ENCODE assay signal across 9 mouse cellular contexts in the genomic region with DNA sequence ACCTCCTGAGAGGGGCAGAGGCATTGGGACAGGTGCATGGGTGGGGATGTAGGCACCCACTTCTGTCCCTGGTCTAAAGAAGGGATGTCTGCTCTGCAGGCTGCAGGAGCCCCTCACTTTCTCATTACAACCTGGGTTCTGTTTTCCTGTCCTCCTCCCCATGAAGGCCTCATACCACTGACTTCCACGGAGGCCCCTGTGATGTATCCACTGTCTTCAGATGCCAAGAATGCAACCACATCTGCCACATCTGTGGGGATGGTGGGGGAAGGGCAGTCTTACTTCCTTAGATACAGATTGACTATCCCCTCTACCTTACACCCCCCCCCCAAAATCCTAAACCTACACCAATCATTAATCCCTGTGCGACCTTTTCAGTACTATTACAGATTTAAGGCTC. TPM values are rescaled to one million over a fixed set of nuclear protein-coding genes. Genes with fewer than 3 reads are reported as not detected.
DNase-seq lines count a peak whose midpoint lies in the region; ATAC-seq and TF ChIP-seq lines count a peak whose summit lies in the region.
"Had no signal": no experiment of that assay in that cellular context is flagged by ENCODE, and none has a peak within 500 bp of the region (broad histone marks: within the 10 kb centered on the region; RNA-seq: fewer than 3 reads in every experiment).

No protein-coding gene starts in this region.

- H3K4me3 ChIP-seq in erythroblast, embryonic 14.5 days (replicated peaks) = peak overlapping the region; percentile 1
- 0 out of 2 replicates have a peak overlapping the region, but pooled peaks have one; percentile 90 for H3K4me3 ChIP-seq in stomach, embryonic 14.5 days (ENCODE audit: low read depth, low read length)
- H3K4me3 ChIP-seq in stomach, postnatal 0 days (ENCODE audit: low read depth, low read length) = no peak overlapping the region
- H3K4me3 ChIP-seq in intestine, embryonic 15.5 days (replicated peaks) = no peak overlapping the region; the same call in 1 of the 2 replicates
- peak overlapping the region; percentile 80 for H3K4me3 ChIP-seq in neural tube, embryonic 15.5 days (replicated peaks)

- no peaks in the 10 kb centered on the region for H3K27me3 ChIP-seq in erythroblast, embryonic 14.5 days (ENCODE audit: control insufficient read depth)
- H3K27me3 ChIP-seq in stomach, embryonic 14.5 days (ENCODE audit: control insufficient read depth, insufficient read depth, low read length) = no peaks in the 10 kb centered on the region
- no peaks in the 10 kb centered on the region for H3K27me3 ChIP-seq in stomach, postnatal 0 days (ENCODE audit: control insufficient read depth, insufficient read depth, low read length)
- no peaks in the 10 kb centered on the region for H3K27me3 ChIP-seq in intestine, embryonic 15.5 days (replicated peaks)
- no peaks in the 10 kb centered on the region for H3K27me3 ChIP-seq in neural tube, embryonic 15.5 days (replicated peaks)

- no peak overlapping the region for H3K4me2 ChIP-seq in stomach, embryonic 14.5 days (replicated peaks; ENCODE audit: low read depth, low read length)
- no peak overlapping the region for H3K4me2 ChIP-seq in stomach, postnatal 0 days (replicated peaks; ENCODE audit: low read depth)
- H3K4me2 ChIP-seq in intestine, embryonic 15.5 days (replicated peaks) = peak overlapping the region; percentile 94
- H3K4me2 ChIP-seq in neural tube, embryonic 15.5 days = peak overlapping the region; percentile 98

- H3K36me3 ChIP-seq in erythroblast, embryonic 14.5 days (ENCODE audit: control insufficient read depth) = peaks cover 51% of the 10 kb centered on the region
- peaks cover 24% of the 10 kb centered on the region for H3K36me3 ChIP-seq in stomach, embryonic 14.5 days (ENCODE audit: control insufficient read depth, insufficient read depth, low read length)
- peaks cover 19% of the 10 kb centered on the region for H3K36me3 ChIP-seq in stomach, postnatal 0 days (ENCODE audit: control insufficient read depth, insufficient read depth, low read length)
- H3K36me3 ChIP-seq in intestine, embryonic 15.5 days = peaks cover 15% of the 10 kb centered on the region
- peaks cover 19% of the 10 kb centered on the region for H3K36me3 ChIP-seq in neural tube, embryonic 15.5 days

- no peak for ATAC-seq in erythroblast, adult 5-6 weeks (replicated peaks; ENCODE audit: low FRiP score, poor library complexity, severe bottlenecking)
- no peak for ATAC-seq in stomach, embryonic 14.5 days (ENCODE audit: insufficient number of reproducible peaks, insufficient read depth, low FRiP score, low read depth)
- no peak for ATAC-seq in stomach, postnatal 0 days (ENCODE audit: low FRiP score, low TSS enrichment)
- no peak for ATAC-seq in intestine, embryonic 15.5 days
- ATAC-seq in neural tube, embryonic 15.5 days (ENCODE audit: low FRiP score) = no peak

- H3K9me3 ChIP-seq in erythroblast, embryonic 14.5 days (ENCODE audit: control insufficient read depth, low read length) = peaks cover 20% of the 10 kb centered on the region
- no peaks in the 10 kb centered on the region for H3K9me3 ChIP-seq in stomach, embryonic 14.5 days (ENCODE audit: control insufficient read depth, low read depth, low read length)
- no peaks in the 10 kb centered on the region for H3K9me3 ChIP-seq in stomach, postnatal 0 days (ENCODE audit: control insufficient read depth, low read length)
- H3K9me3 ChIP-seq in intestine, embryonic 15.5 days = no peaks in the 10 kb centered on the region
- no peaks in the 10 kb centered on the region for H3K9me3 ChIP-seq in neural tube, embryonic 15.5 days (replicated peaks)

- H3K4me1 ChIP-seq in erythroblast, embryonic 14.5 days (ENCODE audit: control insufficient read depth) = peaks cover 79% of the 10 kb centered on the region
- H3K4me1 ChIP-seq in stomach, embryonic 14.5 days (ENCODE audit: control insufficient read depth, insufficient read depth, low read length) = peaks cover 39% of the 10 kb centered on the region
- H3K4me1 ChIP-seq in stomach, postnatal 0 days (replicated peaks; ENCODE audit: control insufficient read depth, insufficient read depth) = peaks cover 7% of the 10 kb centered on the region
- peaks cover 57% of the 10 kb centered on the region for H3K4me1 ChIP-seq in intestine, embryonic 15.5 days (replicated peaks)
- H3K4me1 ChIP-seq in neural tube, embryonic 15.5 days = peaks cover 77% of the 10 kb centered on the region

- TF ChIP-seq EP300 in stomach, postnatal 0 days (optimal IDR thresholded peaks at IDR 0.05) = no peak

- DNase-seq in stomach, postnatal 0 days (ENCODE audit: low spot score) = no peak
- DNase-seq in frontal cortex, adult 2 months (ENCODE audit: extremely low spot score in 1 of 2, low spot score in 1 of 2) = no peak
- no peak for DNase-seq in left cerebral cortex, postnatal 25 days (ENCODE audit: low spot score in 2 of 2)

- intact Hi-C loops in left cerebral cortex, postnatal 25 days (cut with DNase I) = no loop called here

- WGBS in stomach, embryonic 14.5 days = 42% methylated on average over 2 of the region's 2 CpGs
- WGBS in stomach, postnatal 0 days = 57% methylated on average over 2 of the region's 2 CpGs
- WGBS in intestine, embryonic 15.5 days = 33% methylated on average over 2 of the region's 2 CpGs
- 10% methylated on average over 2 of the region's 2 CpGs for WGBS in neural tube, embryonic 15.5 days

- TF ChIP-seq CTCF in stomach, postnatal 0 days (IDR thresholded peaks at IDR 0.05; ENCODE audit: low read depth) = no peak

- H3K27ac ChIP-seq in stomach, embryonic 14.5 days (ENCODE audit: low read length) = no peak overlapping the region
- no peak overlapping the region for H3K27ac ChIP-seq in stomach, postnatal 0 days (replicated peaks)
- H3K27ac ChIP-seq in intestine, embryonic 15.5 days = no peak overlapping the region
- H3K27ac ChIP-seq in neural tube, embryonic 15.5 days (replicated peaks) = peak overlapping the region; percentile 98
- H3K27ac ChIP-seq: liver, embryonic 14.5 days had no signal

- no peak overlapping the region for H3K9ac ChIP-seq in stomach, embryonic 14.5 days (replicated peaks; ENCODE audit: low read depth, low read length)
- no peak overlapping the region; the same call in 1 of the 2 replicates for H3K9ac ChIP-seq in stomach, postnatal 0 days (ENCODE audit: low read length)
- H3K9ac ChIP-seq in intestine, embryonic 15.5 days = no peak overlapping the region
- H3K9ac ChIP-seq in neural tube, embryonic 15.5 days (replicated peaks) = peak overlapping the region; percentile 91; the same call in 1 of the 2 replicates

RNA-seq across cellular contexts. Expression of gene H2-Ke6, which starts 1.6 kb away (rescaled TPM):
- polyA plus RNA-seq in erythroblast, embryonic 14.5 days (2012) = 1.4 TPM in 2 replicates
- 26.5 and 50.7 TPM in 2 replicates for total RNA-seq in erythroblast, adult 5-6 weeks (2015; ENCODE audit: low replicate concordance)
- total RNA-seq in erythroblast, adult 5-6 weeks (2017; ENCODE audit: low replicate concordance) = 15.0 and 17.8 TPM in 2 replicates
- polyA plus RNA-seq in stomach, embryonic 14.5 days (2014; fragmentation: Nextera tagmentation; extraction: Ambion mirVana) = 41.7 and 44.9 TPM in 2 replicates
- polyA plus RNA-seq in stomach, postnatal 0 days (2015; fragmentation: Nextera tagmentation; extraction: Ambion mirVana) = 37.6 and 42.4 TPM in 2 replicates
- polyA plus RNA-seq in intestine, embryonic 15.5 days (2015; fragmentation: Nextera tagmentation; extraction: Ambion mirVana) = 51.5 and 60.9 TPM in 2 replicates
- polyA plus RNA-seq in neural tube, embryonic 15.5 days (2015; fragmentation: Nextera tagmentation; extraction: Ambion mirVana) = 68.4 and 71.4 TPM in 2 replicates
- polyA plus RNA-seq in frontal cortex, adult 2 months (2012; rRNA removed) = 84.6 and 87.2 TPM in 2 replicates
- total RNA-seq in left cerebral cortex, postnatal 25 days (2021) = 10 to 100 TPM; 33.3 to 35.1 TPM

RNA-seq across cellular contexts. Expression of gene Ring1, which starts 1.7 kb away (rescaled TPM):
- polyA plus RNA-seq in erythroblast, embryonic 14.5 days (2012) = 1.8 and 2.5 TPM in 2 replicates
- 1.9 and 9.2 TPM in 2 replicates for total RNA-seq in erythroblast, adult 5-6 weeks (2015; ENCODE audit: low replicate concordance)
- total RNA-seq in erythroblast, adult 5-6 weeks (2017; ENCODE audit: low replicate concordance) = 2.0 and 2.8 TPM in 2 replicates
- 7.5 and 8.6 TPM in 2 replicates for polyA plus RNA-seq in stomach, embryonic 14.5 days (2014; fragmentation: Nextera tagmentation; extraction: Ambion mirVana)
- 13.3 and 14.6 TPM in 2 replicates for polyA plus RNA-seq in stomach, postnatal 0 days (2015; fragmentation: Nextera tagmentation; extraction: Ambion mirVana)
- polyA plus RNA-seq in intestine, embryonic 15.5 days (2015; fragmentation: Nextera tagmentation; extraction: Ambion mirVana) = 16.8 and 18.2 TPM in 2 replicates
- polyA plus RNA-seq in neural tube, embryonic 15.5 days (2015; fragmentation: Nextera tagmentation; extraction: Ambion mirVana) = 21.9 and 24.4 TPM in 2 replicates
- polyA plus RNA-seq in frontal cortex, adult 2 months (2012; rRNA removed) = 80.9 and 89.6 TPM in 2 replicates
- total RNA-seq in left cerebral cortex, postnatal 25 days (2021) = 10 to 100 TPM; 28.4 to 32.2 TPM

RNA-seq across cellular contexts. Expression of gene Slc39a7, which starts 5.3 kb away (rescaled TPM):
- polyA plus RNA-seq in erythroblast, embryonic 14.5 days (2012) = 3.5 TPM in 2 replicates
- total RNA-seq in erythroblast, adult 5-6 weeks (2015; ENCODE audit: low replicate concordance) = not detected in 2 replicates
- total RNA-seq in erythroblast, adult 5-6 weeks (2017; ENCODE audit: low replicate concordance) = 11.5 and 16.6 TPM in 2 replicates
- 81.3 and 91.7 TPM in 2 replicates for polyA plus RNA-seq in stomach, embryonic 14.5 days (2014; fragmentation: Nextera tagmentation; extraction: Ambion mirVana)
- polyA plus RNA-seq in stomach, postnatal 0 days (2015; fragmentation: Nextera tagmentation; extraction: Ambion mirVana) = 114 and 118 TPM in 2 replicates
- 151 and 172 TPM in 2 replicates for polyA plus RNA-seq in intestine, embryonic 15.5 days (2015; fragmentation: Nextera tagmentation; extraction: Ambion mirVana)
- 167 and 170 TPM in 2 replicates for polyA plus RNA-seq in neural tube, embryonic 15.5 days (2015; fragmentation: Nextera tagmentation; extraction: Ambion mirVana)
- 101 and 102 TPM in 2 replicates for polyA plus RNA-seq in frontal cortex, adult 2 months (2012; rRNA removed)
- 10 to 100 TPM; 96.2 to 98.6 TPM for total RNA-seq in left cerebral cortex, postnatal 25 days (2021)

RNA-seq across cellular contexts. Expression of gene Rxrb, which starts 5.4 kb away (rescaled TPM):
- 10.1 and 11.3 TPM in 2 replicates for polyA plus RNA-seq in erythroblast, embryonic 14.5 days (2012)
- 7.1 and 8.3 TPM in 2 replicates for total RNA-seq in erythroblast, adult 5-6 weeks (2015; ENCODE audit: low replicate concordance)
- total RNA-seq in erythroblast, adult 5-6 weeks (2017; ENCODE audit: low replicate concordance) = 10.7 and 12.0 TPM in 2 replicates
- 21.7 and 22.4 TPM in 2 replicates for polyA plus RNA-seq in stomach, embryonic 14.5 days (2014; fragmentation: Nextera tagmentation; extraction: Ambion mirVana)
- 25.0 and 26.9 TPM in 2 replicates for polyA plus RNA-seq in stomach, postnatal 0 days (2015; fragmentation: Nextera tagmentation; extraction: Ambion mirVana)
- 41.8 and 45.0 TPM in 2 replicates for polyA plus RNA-seq in intestine, embryonic 15.5 days (2015; fragmentation: Nextera tagmentation; extraction: Ambion mirVana)
- 54.4 and 57.7 TPM in 2 replicates for polyA plus RNA-seq in neural tube, embryonic 15.5 days (2015; fragmentation: Nextera tagmentation; extraction: Ambion mirVana)
- 69.5 and 79.4 TPM in 2 replicates for polyA plus RNA-seq in frontal cortex, adult 2 months (2012; rRNA removed)
- 10 to 100 TPM; 79.5 to 83.1 TPM for total RNA-seq in left cerebral cortex, postnatal 25 days (2021)

RNA-seq across cellular contexts. Expression of gene Col11a2, which starts 13.0 kb away (rescaled TPM):
- polyA plus RNA-seq in erythroblast, embryonic 14.5 days (2012) = 0.45 and 0.56 TPM in 2 replicates
- 1.3 TPM in 1 of 2 replicates, not detected in the other for total RNA-seq in erythroblast, adult 5-6 weeks (2015; ENCODE audit: low replicate concordance)
- 4.3 and 7.0 TPM in 2 replicates for total RNA-seq in erythroblast, adult 5-6 weeks (2017; ENCODE audit: low replicate concordance)
- polyA plus RNA-seq in stomach, embryonic 14.5 days (2014; fragmentation: Nextera tagmentation; extraction: Ambion mirVana) = 0.32 and 1.2 TPM in 2 replicates
- 0.18 and 0.29 TPM in 2 replicates for polyA plus RNA-seq in stomach, postnatal 0 days (2015; fragmentation: Nextera tagmentation; extraction: Ambion mirVana)
- 0.90 and 1.0 TPM in 2 replicates for polyA plus RNA-seq in intestine, embryonic 15.5 days (2015; fragmentation: Nextera tagmentation; extraction: Ambion mirVana)
- polyA plus RNA-seq in neural tube, embryonic 15.5 days (2015; fragmentation: Nextera tagmentation; extraction: Ambion mirVana) = 8.3 and 9.4 TPM in 2 replicates
- 10.0 and 10.7 TPM in 2 replicates for polyA plus RNA-seq in frontal cortex, adult 2 months (2012; rRNA removed)
- 10 to 100 TPM; 14.1 to 14.6 TPM for total RNA-seq in left cerebral cortex, postnatal 25 days (2021)

Comparison
In these comparisons a context has a peak if more than half of its experiments do, and no peak if none do; other contexts are left out.
1. H3K4me3 ChIP-seq: peak in erythroblast, embryonic 14.5 days (single experiment), stomach, embryonic 14.5 days (single experiment) and neural tube, embryonic 15.5 days (single experiment); none in stomach, postnatal 0 days (single experiment) and intestine, embryonic 15.5 days (single experiment).
2. H3K4me2 ChIP-seq: peak in intestine, embryonic 15.5 days (single experiment) and neural tube, embryonic 15.5 days (single experiment); none in stomach, embryonic 14.5 days (single experiment) and stomach, postnatal 0 days (single experiment).
3. RNA of gene H2-Ke6, which starts 1.6 kb away (polyA plus RNA-seq): 84.6 to 87.2 TPM in frontal cortex, adult 2 months, 68.4 to 71.4 TPM in neural tube, embryonic 15.5 days, 51.5 to 60.9 TPM in intestine, embryonic 15.5 days, 41.7 to 44.9 TPM in stomach, embryonic 14.5 days and 37.6 to 42.4 TPM in stomach, postnatal 0 days; 1.4 TPM in erythroblast, embryonic 14.5 days; every median in the first group is over 10 times any median in the second.
4. RNA of gene Slc39a7, which starts 5.3 kb away (polyA plus RNA-seq): 167 to 170 TPM in neural tube, embryonic 15.5 days, 151 to 172 TPM in intestine, embryonic 15.5 days, 114 to 118 TPM in stomach, postnatal 0 days, 101 to 102 TPM in frontal cortex, adult 2 months and 81.3 to 91.7 TPM in stomach, embryonic 14.5 days; 3.5 TPM in erythroblast, embryonic 14.5 days; every median in the first group is over 10 times any median in the second.